Mouse (Mus musculus) MEL (cell line): ENCODE data around the gene Tmeff1. TPM values are rescaled to one million over a fixed set of nuclear protein-coding genes. Genes with fewer than 3 reads are reported as not detected.
A peak's percentile ranks its signal among the peaks of the same experiment; 100 is the strongest.

Experiments used
- DNase-seq: peaks from one replicate; pipeline ENCODE4 v3.0.0; 2011; ENCODE audit warnings: low read depth, low spot score
- H3K27ac ChIP-seq: 2 replicates; pipeline ENCODE4 v1.5.1; 2012; ENCODE audit warnings: low read depth, mild to moderate bottlenecking, control low read depth, low read length, moderate library complexity; ENCODE audit not compliant: control insufficient read depth
- H3K27me3 ChIP-seq, 2 experiments: fragments of 150-350 bp in 1 of 2; sonication (generic) in 1 of 2; 2 replicates each; pipeline ENCODE4 v1.6.1; 2012; ENCODE audit warnings: low read length in 2 of 2, mild to moderate bottlenecking in 2 of 2, improper control_type of control experiment in 1 of 2, moderate library complexity in 1 of 2; ENCODE audit not compliant: insufficient read depth in 2 of 2, control insufficient read depth in 1 of 2
- H3K36me3 ChIP-seq, 2 experiments: 2 replicates each; pipeline ENCODE4 v1.6.1; 2012 to 2014; ENCODE audit warnings: low read length in 2 of 2, improper control_type of control experiment in 1 of 2, inconsistent platforms in 1 of 2, mild to moderate bottlenecking in 1 of 2; ENCODE audit not compliant: insufficient read depth in 2 of 2, control insufficient read depth in 1 of 2
- H3K4me1 ChIP-seq, 2 experiments: fragments of 150-350 bp in 1 of 2; sonication (generic) in 1 of 2; 2 replicates each; pipeline ENCODE4 v1.6.1; 2012; ENCODE audit warnings: low read length in 2 of 2, improper control_type of control experiment in 1 of 2, mild to moderate bottlenecking in 1 of 2; ENCODE audit not compliant: insufficient read depth in 2 of 2, control insufficient read depth in 1 of 2
- H3K4me3 ChIP-seq, 2 experiments: fragments of 150-350 bp in 1 of 2; sonication (generic) in 1 of 2; 2 replicates each; pipeline ENCODE4 v1.5.1; 2012; ENCODE audit warnings: low read depth in 2 of 2, low read length in 2 of 2, mild to moderate bottlenecking in 2 of 2, moderate library complexity in 2 of 2, control low read depth in 1 of 2, improper control_type of control experiment in 1 of 2; ENCODE audit not compliant: control insufficient read depth in 1 of 2, insufficient read depth in 1 of 2
- H3K79me2 ChIP-seq: 2 replicates; pipeline ENCODE4 v1.6.1; 2012; ENCODE audit warnings: mild to moderate bottlenecking, low read length, moderate library complexity; ENCODE audit not compliant: control insufficient read depth, poor library complexity, insufficient read depth
- H3K9ac ChIP-seq: 2 replicates; pipeline ENCODE4 v1.6.1; 2012; ENCODE audit warnings: low read depth, mild to moderate bottlenecking, control low read depth, low read length, moderate library complexity; ENCODE audit not compliant: control insufficient read depth, poor library complexity, severe bottlenecking
- H3K9me3 ChIP-seq: fragments of 150-350 bp; sonication (generic); replicated peaks from 2 replicates; pipeline ENCODE4 v1.6.1; 2012; ENCODE audit warnings: mild to moderate bottlenecking, low read length, improper control_type of control experiment, moderate library complexity; ENCODE audit not compliant: insufficient read depth
- BHLHE40 ChIP-seq: IDR thresholded peaks from 2 replicates; pipeline ENCODE4 v1.6.1; 2012; ENCODE audit warnings: low read depth, mild to moderate bottlenecking, inconsistent platforms, low read length, improper control_type of control experiment, borderline replicate concordance
- E2F4 ChIP-seq: IDR thresholded peaks from 2 replicates; pipeline ENCODE4 v1.6.1; 2011; ENCODE audit warnings: low read depth, low read length, improper control_type of control experiment, borderline replicate concordance
- ELF1 ChIP-seq: IDR thresholded peaks from 2 replicates; pipeline ENCODE4 v1.6.1; 2014; ENCODE audit warnings: low read depth, mild to moderate bottlenecking, inconsistent platforms, low read length, improper control_type of control experiment, moderate library complexity
- JUND ChIP-seq: IDR thresholded peaks from 2 replicates; pipeline ENCODE4 v1.6.1; 2011; ENCODE audit warnings: low read depth, mild to moderate bottlenecking, improper control_type of control experiment, low read length
- MAZ ChIP-seq: IDR thresholded peaks from 2 replicates; pipeline ENCODE4 v1.6.1; 2012; ENCODE audit warnings: low read depth, mild to moderate bottlenecking, inconsistent platforms, low read length, improper control_type of control experiment
- MYB ChIP-seq: IDR thresholded peaks from 2 replicates; pipeline ENCODE4 v1.6.1; 2011; ENCODE audit warnings: mild to moderate bottlenecking, low read depth, low read length, improper control_type of control experiment
- MYC ChIP-seq: IDR thresholded peaks from 2 replicates; pipeline ENCODE4 v1.6.1; 2011; ENCODE audit warnings: low read depth, mild to moderate bottlenecking, low read length, improper control_type of control experiment, moderate library complexity
- NRF1 ChIP-seq: IDR thresholded peaks from 2 replicates; pipeline ENCODE4 v1.6.1; 2014; ENCODE audit warnings: low read depth, mild to moderate bottlenecking, inconsistent platforms, low read length, improper control_type of control experiment, moderate library complexity; ENCODE audit not compliant: poor library complexity, insufficient read depth, severe bottlenecking
- RAD21 ChIP-seq: IDR thresholded peaks from 2 replicates; pipeline ENCODE4 v1.6.1; 2011; ENCODE audit warnings: mild to moderate bottlenecking, low read depth, low read length, improper control_type of control experiment
- RCOR1 ChIP-seq: IDR thresholded peaks from 2 replicates; pipeline ENCODE4 v1.6.1; 2012; ENCODE audit warnings: low read depth, mild to moderate bottlenecking, inconsistent platforms, low read length, improper control_type of control experiment
- SMC3 ChIP-seq: IDR thresholded peaks from 2 replicates; pipeline ENCODE4 v1.6.1; 2011; ENCODE audit warnings: low read depth, low read length, improper control_type of control experiment
- TCF12 ChIP-seq: IDR thresholded peaks from 2 replicates; pipeline ENCODE4 v1.6.1; 2014; ENCODE audit warnings: low read depth, mild to moderate bottlenecking, inconsistent platforms, low read length, improper control_type of control experiment, moderate library complexity
- UBTF ChIP-seq: IDR thresholded peaks from 2 replicates; pipeline ENCODE4 v1.6.1; 2012; ENCODE audit warnings: low read depth, mild to moderate bottlenecking, inconsistent platforms, low read length, improper control_type of control experiment, moderate library complexity, borderline replicate concordance; ENCODE audit not compliant: insufficient read depth
- ZNF384 ChIP-seq: IDR thresholded peaks from 2 replicates; pipeline ENCODE4 v1.6.1; 2012; ENCODE audit warnings: low read depth, mild to moderate bottlenecking, inconsistent platforms, low read length, improper control_type of control experiment
- polyA plus RNA-seq, 2 experiments: library from polyadenylated mRNA; stranded (reverse) in 1 of 2; unstranded in 1 of 2; fragments of >175 nt in 1 of 2; fragments of >200 nt in 1 of 2; gene quantifications; 2 replicates each; pipeline versions ENCODE4 v1.2.1 to v1.2.4; 2012; ENCODE audit warnings: low replicate concordance in 2 of 2, low read depth in 1 of 2; ENCODE audit not compliant: insufficient read length in 2 of 2, insufficient read depth in 1 of 2, missing spikeins in 1 of 2
- total RNA-seq: library from RNA; depleted of rRNA; stranded (reverse); fragments of 300-350 nt; gene quantifications from 2 replicates; pipeline ENCODE4 v1.2.3, GENCODE M21; 2012; rRNA removed

Gene Tmeff1
- total and polyA plus RNA-seq, 3 experiments, result not detected

DNA sequence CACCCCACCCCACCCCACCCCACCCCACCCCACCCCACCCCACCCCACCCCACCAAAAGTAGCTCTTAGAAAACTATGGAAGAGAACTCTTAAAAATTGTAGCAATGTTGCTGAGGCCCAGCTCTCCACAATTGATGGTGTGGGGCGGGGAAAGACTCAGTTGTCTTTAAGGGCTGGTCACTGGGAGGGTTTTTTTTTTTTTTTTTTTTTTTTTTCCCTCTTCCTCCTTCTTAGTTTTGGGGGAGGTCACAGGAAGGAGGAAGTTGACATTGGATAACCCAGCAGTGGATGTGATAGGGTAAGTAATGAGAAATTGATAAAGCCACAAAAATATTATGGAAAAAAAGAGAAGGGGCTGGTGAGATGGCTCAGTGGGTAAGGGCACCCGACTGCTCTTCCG lies 111.7 kb downstream of the Tmeff1 start:
- H3K27me3 ChIP-seq, result no peaks in the 10 kb centered on the region
- H3K79me2 ChIP-seq, result no peaks in the 10 kb centered on the region
- TF ChIP-seq MYB (no peak), ZNF384 (peak; percentile 69), E2F4 (no peak)
- no peak for DNase-seq
- H3K27ac ChIP-seq, result no peak overlapping the region
- H3K36me3 ChIP-seq, result no peaks in the 10 kb centered on the region
- no peaks in the 10 kb centered on the region for H3K9me3 ChIP-seq
- no peak overlapping the region for H3K4me3 ChIP-seq
- H3K9ac ChIP-seq, result no peak overlapping the region
- no peaks in the 10 kb centered on the region for H3K4me1 ChIP-seq

DNA sequence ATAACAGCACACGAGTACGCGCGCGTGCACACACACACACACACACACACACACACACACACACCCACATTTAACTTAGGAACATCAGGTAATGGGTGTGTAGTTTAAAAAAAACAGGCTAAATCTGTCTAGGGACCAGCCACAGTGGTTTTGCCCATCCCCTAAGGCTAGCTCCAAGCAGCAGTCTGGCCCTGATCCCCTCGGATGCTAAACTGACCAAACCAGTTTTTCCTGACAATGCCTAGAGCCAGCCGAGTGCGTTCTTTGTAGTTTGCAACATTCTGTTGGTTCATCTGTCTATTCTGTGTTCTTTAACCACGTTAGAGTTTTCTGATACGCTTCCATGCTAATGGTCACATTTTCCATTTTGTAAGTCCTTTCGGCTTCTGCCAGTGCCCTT lies 112.3 kb downstream of the Tmeff1 start:
- Histone ChIP-seq H3K36me3 (no peaks in the 10 kb centered on the region), H3K4me1 (no peaks in the 10 kb centered on the region), H3K27ac (no peak overlapping the region), H3K4me3 (no peak overlapping the region), H3K9ac (no peak overlapping the region), H3K9me3 (no peaks in the 10 kb centered on the region), H3K79me2 (no peaks in the 10 kb centered on the region), H3K27me3 (no peaks in the 10 kb centered on the region)
- no peak for TF ChIP-seq UBTF
- no peak for TF ChIP-seq NRF1
- TF ChIP-seq SMC3, result no peak
- no peak for TF ChIP-seq ZNF384
- TF ChIP-seq TCF12, result no peak
- TF ChIP-seq MYC, result no peak
- no peak for TF ChIP-seq JUND
- no peak for TF ChIP-seq ELF1
- no peak for TF ChIP-seq RAD21
- no peak for TF ChIP-seq RCOR1
- no peak for TF ChIP-seq MAZ
- TF ChIP-seq BHLHE40, result no peak
- no peak for DNase-seq

Other genes starting within 250 kb of the Tmeff1 start
- gene Tex10, start 111.7 kb upstream of the Tmeff1 start, total RNA-seq, result 51.6 and 52.5 TPM in 2 replicates
- gene Tex10, start 111.7 kb upstream of the Tmeff1 start, polyA plus RNA-seq, result 100 to 1,000 TPM in 1 of 2 experiments, 10 to 100 TPM in 1; 41.9 to 184 TPM
- not detected in 2 replicates for gene Msantd3, start 45.2 kb upstream of the Tmeff1 start, total RNA-seq
- gene Msantd3, start 45.2 kb upstream of the Tmeff1 start, polyA plus RNA-seq, result not detected
- gene Cavin4, start 78.3 kb downstream of the Tmeff1 start, total RNA-seq, result not detected in 2 replicates
- gene Cavin4, start 78.3 kb downstream of the Tmeff1 start, polyA plus RNA-seq, result not detected